Mouse (Mus musculus): ENCODE measurements around the gene Stk16. TPM values are rescaled to one million over a fixed set of nuclear protein-coding genes. Genes with fewer than 3 reads are reported as not detected.
A peak's percentile ranks its signal among the peaks of the same experiment; 100 is the strongest.

The Stk16 gene
- 125 and 130 TPM in 2 replicates for polyA plus RNA-seq (2016; fragmentation: Nextera tagmentation; extraction: Ambion mirVana)

- peaks cover 36% of the 10 kb centered on the region for H3K4me1 ChIP-seq
- no peaks in the 10 kb centered on the region for H3K9me3 ChIP-seq (replicated peaks)
Measured at GRCm38 (mm10) chr1:75210136-75211087, at the start of gene Stk16, which contains the start of gene Glb1l. TSS of gene Stk16 (plus strand) at chr1:75210838. TSS of gene Glb1l (minus strand) at chr1:75210813.

GRCm38 (mm10) chr1:75168093-75168471, 42.6 kb upstream of the Stk16 start:
- 8% methylated on average over 7 of the region's 7 CpGs for WGBS
- H3K4me3 ChIP-seq, result peak overlapping the region; percentile 63
- no peaks in the 10 kb centered on the region for H3K9me3 ChIP-seq (replicated peaks)
- peak overlapping the region; percentile 36; the same call in 1 of the 2 replicates for H3K27ac ChIP-seq
- peak overlapping the region; percentile 71 for H3K4me2 ChIP-seq (replicated peaks)
- ATAC-seq (ENCODE audit: low FRiP score), result peak; percentile 46
- no peaks in the 10 kb centered on the region for H3K27me3 ChIP-seq
- H3K36me3 ChIP-seq, result peaks cover 29% of the 10 kb centered on the region
- H3K4me1 ChIP-seq, result peaks cover 11% of the 10 kb centered on the region
- peak overlapping the region; percentile 41 for H3K9ac ChIP-seq

More at GRCm38 (mm10) chr1:75210136-75211087, at the start of gene Stk16, which contains the start of gene Glb1l:
- Histone ChIP-seq H3K4me3 (peak within 1 kb of the TSS; percentile 77), H3K36me3 (peaks cover 36% of the 10 kb centered on the region), H3K4me2 (replicated peaks) (peak within 1 kb of the TSS; percentile 86), H3K27ac (no peak within 1 kb of the TSS), H3K9ac (peak within 1 kb of the TSS; percentile 92), H3K27me3 (peaks cover 10% of the 10 kb centered on the region)
- ATAC-seq (ENCODE audit: low FRiP score), result peak; percentile 91
- WGBS, result 6% methylated on average over 42 of the region's 42 CpGs

GRCm38 (mm10) chr1:75168472-75169464, 41.9 kb upstream of the Stk16 start, which contains the start of gene Zfand2b:
TSS of gene Zfand2b (plus strand) at chr1:75168646.
- peak within 1 kb of the TSS; percentile 71 for H3K4me2 ChIP-seq (replicated peaks)
- peaks cover 11% of the 10 kb centered on the region for H3K4me1 ChIP-seq
- peaks cover 35% of the 10 kb centered on the region for H3K36me3 ChIP-seq
- peak within 1 kb of the TSS; percentile 68 for H3K9ac ChIP-seq
- peak within 1 kb of the TSS; percentile 86 for H3K27ac ChIP-seq
- ATAC-seq (ENCODE audit: low FRiP score), result peak; percentile 97
- under 1% methylated on average over 57 of the region's 59 CpGs for WGBS
- peak within 1 kb of the TSS; percentile 63 for H3K4me3 ChIP-seq
- no peaks in the 10 kb centered on the region for H3K9me3 ChIP-seq (replicated peaks)
- no peaks in the 10 kb centered on the region for H3K27me3 ChIP-seq

GRCm38 (mm10) chr1:75179334-75180104, 31.1 kb upstream of the Stk16 start:
- ATAC-seq (ENCODE audit: low FRiP score), result peak; percentile 66
- H3K9me3 ChIP-seq (replicated peaks), result no peaks in the 10 kb centered on the region
- H3K4me1 ChIP-seq, result peaks cover 24% of the 10 kb centered on the region
- peak overlapping the region; percentile 70 for H3K9ac ChIP-seq
- H3K27ac ChIP-seq, result peak overlapping the region; percentile 56
- peak overlapping the region; percentile 93 for H3K4me2 ChIP-seq (replicated peaks)
- H3K36me3 ChIP-seq, result peaks cover 66% of the 10 kb centered on the region
- WGBS, result 9% methylated on average over 23 of the region's 23 CpGs
- H3K4me3 ChIP-seq, result peak overlapping the region; percentile 56
- no peaks in the 10 kb centered on the region for H3K27me3 ChIP-seq

- Histone ChIP-seq H3K27me3 (no peaks in the 10 kb centered on the region), H3K4me2 (replicated peaks) (peak within 1 kb of the TSS; percentile 93), H3K9me3 (replicated peaks) (no peaks in the 10 kb centered on the region), H3K27ac (peak within 1 kb of the TSS; percentile 56), H3K9ac (peak within 1 kb of the TSS; percentile 70), H3K4me3 (peak within 1 kb of the TSS; percentile 56), H3K36me3 (peaks cover 67% of the 10 kb centered on the region), H3K4me1 (peaks cover 24% of the 10 kb centered on the region)
- ATAC-seq (ENCODE audit: low FRiP score), result peak; percentile 89
- WGBS, result under 1% methylated on average over 31 of the region's 31 CpGs
Measured at GRCm38 (mm10) chr1:75180105-75180590, 30.5 kb upstream of the Stk16 start, which contains the start of gene Abcb6. TSS of gene Abcb6 (minus strand) at chr1:75180392.

- Histone ChIP-seq H3K4me2 (replicated peaks) (peak overlapping the region; percentile 93), H3K9ac (no peak overlapping the region), H3K27ac (no peak overlapping the region), H3K4me3 (peak overlapping the region; percentile 56), H3K27me3 (no peaks in the 10 kb centered on the region), H3K36me3 (peaks cover 67% of the 10 kb centered on the region), H3K4me1 (peaks cover 24% of the 10 kb centered on the region), H3K9me3 (replicated peaks) (no peaks in the 10 kb centered on the region)
- ATAC-seq (ENCODE audit: low FRiP score), result 0 out of 2 replicates have a peak, but pooled peaks have one; percentile 0
- 41% methylated on average over 7 of the region's 7 CpGs for WGBS
Measured at GRCm38 (mm10) chr1:75180741-75181140, 29.9 kb upstream of the Stk16 start.

- H3K36me3 ChIP-seq, result peaks cover 67% of the 10 kb centered on the region
- WGBS, result 90% methylated on average over 4 of the region's 4 CpGs
- no peak overlapping the region for H3K4me2 ChIP-seq (replicated peaks)
- no peak overlapping the region for H3K9ac ChIP-seq
- H3K4me3 ChIP-seq, result no peak overlapping the region
- H3K9me3 ChIP-seq (replicated peaks), result no peaks in the 10 kb centered on the region
- peaks cover 24% of the 10 kb centered on the region for H3K4me1 ChIP-seq
- no peak overlapping the region for H3K27ac ChIP-seq
- H3K27me3 ChIP-seq, result no peaks in the 10 kb centered on the region
- no peak for ATAC-seq (ENCODE audit: low FRiP score)
Measured at GRCm38 (mm10) chr1:75181377-75181870, 29.2 kb upstream of the Stk16 start.

- H3K4me2 ChIP-seq (replicated peaks), result no peak overlapping the region
- no peaks in the 10 kb centered on the region for H3K27me3 ChIP-seq
- peaks cover 67% of the 10 kb centered on the region for H3K36me3 ChIP-seq
- no peak overlapping the region for H3K27ac ChIP-seq
- 64% methylated on average over 4 of the region's 4 CpGs for WGBS
- H3K4me3 ChIP-seq, result no peak overlapping the region
- no peak overlapping the region for H3K9ac ChIP-seq
- H3K9me3 ChIP-seq (replicated peaks), result no peaks in the 10 kb centered on the region
- no peak for ATAC-seq (ENCODE audit: low FRiP score)
- peaks cover 24% of the 10 kb centered on the region for H3K4me1 ChIP-seq
Measured at GRCm38 (mm10) chr1:75182160-75182559, 28.5 kb upstream of the Stk16 start.

GRCm38 (mm10) chr1:75185495-75185894, 25.1 kb upstream of the Stk16 start:
- Histone ChIP-seq H3K4me1 (peaks cover 8% of the 10 kb centered on the region), H3K9me3 (replicated peaks) (no peaks in the 10 kb centered on the region), H3K9ac (no peak overlapping the region), H3K4me3 (no peak overlapping the region), H3K4me2 (replicated peaks) (no peak overlapping the region), H3K27ac (no peak overlapping the region), H3K36me3 (peaks cover 70% of the 10 kb centered on the region), H3K27me3 (no peaks in the 10 kb centered on the region)
- no peak for ATAC-seq (ENCODE audit: low FRiP score)
- whole genome bisulfite sequencing, result 95% methylated on average over 11 of the region's 11 CpGs

- no peak overlapping the region for H3K9ac ChIP-seq
- peaks cover 61% of the 10 kb centered on the region for H3K36me3 ChIP-seq
- H3K27ac ChIP-seq, result no peak overlapping the region
Measured at GRCm38 (mm10) chr1:75187126-75187525, 23.5 kb upstream of the Stk16 start.

More at GRCm38 (mm10) chr1:75187126-75187525, 23.5 kb upstream of the Stk16 start:
- no peak overlapping the region for H3K4me2 ChIP-seq (replicated peaks)
- H3K4me3 ChIP-seq, result no peak overlapping the region
- peaks cover 13% of the 10 kb centered on the region for H3K4me1 ChIP-seq
- no peaks in the 10 kb centered on the region for H3K9me3 ChIP-seq (replicated peaks)
- no peaks in the 10 kb centered on the region for H3K27me3 ChIP-seq
- no peak for ATAC-seq (ENCODE audit: low FRiP score)

Measured in hindbrain, embryonic 12.5 days (tissue).